Mouse (Mus musculus): Measurements from ENCODE around the gene Gm47841. TPM values are rescaled to one million over a fixed set of nuclear protein-coding genes. Genes with fewer than 3 reads are reported as not detected.

Gene Gm47841
- total and polyA plus RNA-seq, 2 experiments from 2014 or later = not detected

DNA sequence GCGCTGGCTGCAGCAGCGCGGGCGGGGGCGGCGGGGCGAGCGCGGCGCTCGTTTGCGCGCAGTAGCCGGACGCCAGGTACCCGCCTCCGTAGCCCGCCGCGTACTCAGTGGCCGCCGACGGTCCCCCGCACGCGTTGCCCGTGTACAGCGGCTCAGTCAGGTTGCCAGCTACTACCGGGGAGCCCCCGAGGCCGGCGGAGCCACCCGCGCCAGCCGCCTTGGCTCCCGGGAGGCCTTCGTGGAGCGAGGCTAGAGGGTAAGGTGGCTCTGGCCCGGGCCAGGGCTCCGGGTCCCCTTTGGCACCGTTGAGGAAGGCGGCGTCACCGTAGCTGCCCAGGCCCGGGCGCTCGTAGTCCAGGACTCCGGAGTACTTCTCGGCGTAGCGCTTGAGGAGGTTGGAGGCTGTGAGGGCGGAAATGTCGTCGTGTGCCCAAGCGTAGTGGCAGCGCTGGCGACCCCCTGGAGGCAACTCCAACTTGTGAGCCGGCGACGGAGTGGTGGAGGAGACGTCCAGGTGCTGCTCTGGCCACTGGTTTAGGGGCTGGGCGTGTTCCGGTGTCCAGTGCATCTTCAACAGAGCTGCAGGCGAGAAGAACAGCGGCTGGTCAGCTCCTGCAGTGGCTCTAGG, 6.7 kb upstream of the Gm47841 start:
- no peaks in the 10 kb centered on the region for H3K9me3 ChIP-seq (ENCODE audit: low read length)
- no peak for TF ChIP-seq CTCF (IDR thresholded peaks at IDR 0.05)
- no peaks in the 10 kb centered on the region for H3K4me1 ChIP-seq (ENCODE audit: insufficient read depth, low read length)
- H3K4me3 ChIP-seq (ENCODE audit: low read depth, low read length) = peak overlapping the region; percentile 38
- no peaks in the 10 kb centered on the region for H3K36me3 ChIP-seq (ENCODE audit: insufficient read depth, low read length)
- 17% methylated on average over 39 of the region's 65 CpGs for WGBS
- peak overlapping the region; percentile 42; the same call in 1 of the 2 replicates for H3K9ac ChIP-seq (replicated peaks; ENCODE audit: low read length, poor library complexity, severe bottlenecking)
- ATAC-seq (ENCODE audit: low FRiP score) (no peak), DNase-seq (ENCODE audit: low spot score) (no peak)
- H3K27me3 ChIP-seq (ENCODE audit: insufficient read depth, low read length) = peaks cover 44% of the 10 kb centered on the region
- H3K27ac ChIP-seq (ENCODE audit: low read depth, low read length) = no peak overlapping the region
- H3K4me2 ChIP-seq (ENCODE audit: low read depth, low read length, poor library complexity, severe bottlenecking) = peak overlapping the region; percentile 55

- no peak overlapping the region for H3K9ac ChIP-seq (replicated peaks; ENCODE audit: low read length, poor library complexity, severe bottlenecking)
- H3K27ac ChIP-seq (ENCODE audit: low read depth, low read length) = no peak overlapping the region
- TF ChIP-seq CTCF (IDR thresholded peaks at IDR 0.05) = 0 out of 2 replicates have a peak, but pooled peaks have one; percentile 14
- no peaks in the 10 kb centered on the region for H3K4me1 ChIP-seq (ENCODE audit: insufficient read depth, low read length)
- WGBS = 20% methylated on average over 101 of the region's 120 CpGs
- no peaks in the 10 kb centered on the region for H3K36me3 ChIP-seq (ENCODE audit: insufficient read depth, low read length)
- peaks cover 53% of the 10 kb centered on the region for H3K27me3 ChIP-seq (ENCODE audit: insufficient read depth, low read length)
- H3K4me3 ChIP-seq (ENCODE audit: low read depth, low read length) = peak overlapping the region; percentile 38
- no peaks in the 10 kb centered on the region for H3K9me3 ChIP-seq (ENCODE audit: low read length)
- ATAC-seq (ENCODE audit: low FRiP score) (no peak), DNase-seq (ENCODE audit: low spot score) (no peak)
- peak overlapping the region; percentile 55 for H3K4me2 ChIP-seq (ENCODE audit: low read depth, low read length, poor library complexity, severe bottlenecking)
Measured at GRCm38 (mm10) chr15:101052560-101053501, 5.6 kb upstream of the Gm47841 start.

GRCm38 (mm10) chr15:101051869-101052268, 4.7 kb upstream of the Gm47841 start:
- Histone ChIP-seq H3K4me3 (ENCODE audit: low read depth, low read length) (no peak overlapping the region), H3K4me1 (ENCODE audit: insufficient read depth, low read length) (no peaks in the 10 kb centered on the region; the same call in 1 of the 2 replicates), H3K9ac (replicated peaks; ENCODE audit: low read length, poor library complexity, severe bottlenecking) (no peak overlapping the region), H3K4me2 (ENCODE audit: low read depth, low read length, poor library complexity, severe bottlenecking) (no peak overlapping the region), H3K27me3 (ENCODE audit: insufficient read depth, low read length) (peaks cover 54% of the 10 kb centered on the region), H3K9me3 (ENCODE audit: low read length) (no peaks in the 10 kb centered on the region), H3K27ac (ENCODE audit: low read depth, low read length) (no peak overlapping the region), H3K36me3 (ENCODE audit: insufficient read depth, low read length) (no peaks in the 10 kb centered on the region)
- DNase-seq (ENCODE audit: low spot score) = no peak
- no peak for TF ChIP-seq CTCF (IDR thresholded peaks at IDR 0.05)
- 46% methylated on average over 10 of the region's 10 CpGs for WGBS
- ATAC-seq (ENCODE audit: low FRiP score) = no peak

DNA sequence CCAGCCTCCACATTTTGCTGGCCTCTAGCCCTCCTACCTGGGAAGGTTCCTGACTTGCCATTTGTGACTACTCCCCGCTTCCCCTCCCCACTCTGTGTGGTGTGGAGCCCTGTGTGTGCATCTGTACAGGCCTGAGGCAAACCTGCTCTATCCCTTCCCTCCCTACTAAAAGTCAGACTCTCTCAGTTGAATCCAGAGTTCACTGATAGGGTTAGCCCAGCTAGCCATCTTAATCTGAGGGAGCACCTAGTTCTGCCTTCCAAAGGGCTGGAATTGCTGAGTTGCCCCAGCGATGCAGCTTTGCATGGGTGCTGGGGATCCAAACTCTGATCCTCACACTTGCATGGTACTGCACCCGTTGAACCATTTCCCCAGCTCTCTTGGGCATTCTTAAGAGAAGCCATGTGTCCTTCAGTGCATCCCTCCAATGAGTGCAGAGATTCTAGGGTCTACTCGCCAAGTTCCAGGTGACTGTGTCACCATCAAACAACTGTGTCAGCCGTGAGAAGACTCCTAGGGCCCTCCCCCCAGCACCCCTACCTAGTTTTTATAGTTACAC, 1.2 kb upstream of the Gm47841 start:
- no peak overlapping the region for H3K4me2 ChIP-seq (ENCODE audit: low read depth, low read length, poor library complexity, severe bottlenecking)
- no peak for DNase-seq (ENCODE audit: low spot score)
- WGBS = 59% methylated on average over 5 of the region's 5 CpGs
- H3K27ac ChIP-seq (ENCODE audit: low read depth, low read length) = no peak overlapping the region
- H3K9me3 ChIP-seq (ENCODE audit: low read length) = no peaks in the 10 kb centered on the region
- H3K36me3 ChIP-seq (ENCODE audit: insufficient read depth, low read length) = no peaks in the 10 kb centered on the region
- no peak overlapping the region for H3K9ac ChIP-seq (replicated peaks; ENCODE audit: low read length, poor library complexity, severe bottlenecking)
- H3K4me3 ChIP-seq (ENCODE audit: low read depth, low read length) = no peak overlapping the region
- no peaks in the 10 kb centered on the region; the same call in 1 of the 2 replicates for H3K4me1 ChIP-seq (ENCODE audit: insufficient read depth, low read length)
- peaks cover 60% of the 10 kb centered on the region for H3K27me3 ChIP-seq (ENCODE audit: insufficient read depth, low read length)
- ATAC-seq (ENCODE audit: low FRiP score) = no peak
- TF ChIP-seq CTCF (IDR thresholded peaks at IDR 0.05) = no peak

- Histone ChIP-seq H3K36me3 (ENCODE audit: insufficient read depth, low read length) (0 out of 2 replicates have a peak, but pooled peaks cover 2% of the 10 kb centered on the region), H3K4me3 (ENCODE audit: low read depth, low read length) (peak overlapping the region; percentile 49), H3K4me2 (ENCODE audit: low read depth, low read length, poor library complexity, severe bottlenecking) (peak overlapping the region; percentile 99), H3K27me3 (ENCODE audit: insufficient read depth, low read length) (peaks cover 46% of the 10 kb centered on the region), H3K27ac (ENCODE audit: low read depth, low read length) (no peak overlapping the region), H3K9ac (replicated peaks; ENCODE audit: low read length, poor library complexity, severe bottlenecking) (peak overlapping the region; percentile 57), H3K4me1 (ENCODE audit: insufficient read depth, low read length) (no peaks in the 10 kb centered on the region; the same call in 1 of the 2 replicates), H3K9me3 (ENCODE audit: low read length) (no peaks in the 10 kb centered on the region)
- 1% methylated on average over 63 of the region's 77 CpGs for WGBS
- TF ChIP-seq CTCF (IDR thresholded peaks at IDR 0.05) = 0 out of 2 replicates have a peak, but pooled peaks have one; percentile 5
- DNase-seq (ENCODE audit: low spot score) (no peak), ATAC-seq (ENCODE audit: low FRiP score) (peak; percentile 38; the same call in 1 of the 2 replicates)
Measured at GRCm38 (mm10) chr15:101046527-101047193, 537 bp downstream of the Gm47841 start.
